ENCODE assay signal across 18 mouse cellular contexts in the genomic region with DNA sequence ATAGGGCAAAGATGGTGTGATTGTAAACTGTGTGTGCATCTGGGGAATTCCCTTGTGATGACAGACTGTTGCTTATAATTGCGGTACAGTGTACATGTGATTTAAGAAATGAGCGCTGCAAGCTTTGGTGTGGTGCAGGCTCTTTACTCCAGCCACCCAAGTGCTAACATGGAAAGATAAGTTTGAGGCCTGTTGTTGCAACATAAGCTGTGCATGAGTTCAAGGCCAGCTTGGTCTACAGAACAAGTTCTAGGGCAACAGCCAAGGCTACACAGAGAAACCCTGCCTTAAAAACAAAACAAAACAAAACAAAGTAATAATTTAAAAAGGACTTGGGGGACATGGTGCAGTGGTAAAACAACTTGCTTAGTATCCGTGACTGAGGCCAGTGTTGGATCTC. TPM values are rescaled to one million over a fixed set of nuclear protein-coding genes. Genes with fewer than 3 reads are reported as not detected.
DNase-seq lines count a peak whose midpoint lies in the region; TF ChIP-seq lines count a peak whose summit lies in the region.
"Had no signal": no experiment of that assay in that cellular context is flagged by ENCODE, and none has a peak within 500 bp of the region (broad histone marks: within the 10 kb centered on the region; RNA-seq: fewer than 3 reads in every experiment).

No protein-coding gene starts in this region.

- no peak overlapping the region for H3K4me3 ChIP-seq in liver, adult 2 months (ENCODE audit: insufficient read depth, low read depth, low read length)
- H3K4me3 ChIP-seq: embryonic facial prominence, embryonic 10.5 days; embryonic facial prominence, embryonic 12.5 days; forebrain, embryonic 13.5 days; forebrain, embryonic 15.5 days had no signal

- peak; percentile 64 for DNase-seq in adrenal gland, adult 2 months
- no peak for DNase-seq in adrenal gland, adult 18-20 months (ENCODE audit: low spot score in 2 of 2)
- peak; percentile 9 for DNase-seq in heart, adult 11 months
- DNase-seq in heart, postnatal 25 days (ENCODE audit: low spot score), result no peak
- DNase-seq in liver, adult 2 months (ENCODE audit: extremely low read depth, low read depth, low spot score), result peak; percentile 82
- DNase-seq in liver, result no peak
- DNase-seq: adrenal gland, adult 8-10 months; adrenal gland, postnatal 25 days; cerebellum, adult 11-12 months; cerebellum, adult 2 months; cerebellum, adult 9-10 months; cerebellum, postnatal 10 days; cerebellum, postnatal 25 days; forebrain, postnatal 0 days had no signal

- TF ChIP-seq POLR2A in liver, adult 2 months (IDR thresholded peaks at IDR 0.05; ENCODE audit: extremely low read depth, insufficient read depth, low read length), result no peak

- 0 out of 2 replicates have a peak, but pooled peaks cover 2% of the 10 kb centered on the region for H3K36me3 ChIP-seq in liver, adult 2 months (ENCODE audit: control insufficient read depth, insufficient read depth, low read length)
- H3K36me3 ChIP-seq: embryonic facial prominence, embryonic 12.5 days; forebrain, embryonic 15.5 days had no signal

- peaks cover 43% of the 10 kb centered on the region for H3K4me1 ChIP-seq in liver, adult 2 months (ENCODE audit: control insufficient read depth, insufficient read depth, low read length)
- H3K4me1 ChIP-seq: forebrain, embryonic 15.5 days had no signal

- no peak overlapping the region for H3K9ac ChIP-seq in liver, adult 2 months (ENCODE audit: low read depth, low read length)
- H3K9ac ChIP-seq: embryonic facial prominence, embryonic 12.5 days; forebrain, embryonic 13.5 days; forebrain, embryonic 15.5 days; forebrain, postnatal 0 days had no signal

- H3K27ac ChIP-seq in liver, adult 2 months (replicated peaks; ENCODE audit: insufficient read depth, low read depth, low read length), result peak overlapping the region; percentile 65
- H3K27ac ChIP-seq: embryonic facial prominence, embryonic 10.5 days; embryonic facial prominence, embryonic 12.5 days; forebrain, embryonic 13.5 days; forebrain, embryonic 15.5 days had no signal

- peaks cover 42% of the 10 kb centered on the region for H3K79me2 ChIP-seq in liver, adult 2 months (ENCODE audit: control insufficient read depth, insufficient read depth, low read length)

- WGBS in liver, adult 2 months, result 48% methylated on average over 3 of the region's 3 CpGs

- no peaks in the 10 kb centered on the region for H3K27me3 ChIP-seq in liver, adult 2 months (ENCODE audit: control insufficient read depth, insufficient read depth, low read length)
- H3K27me3 ChIP-seq: embryonic facial prominence, embryonic 12.5 days had no signal

- intact Hi-C loops in heart, postnatal 25 days (cut with DNase I), result no loop called here

- TF ChIP-seq CTCF in liver, adult 2 months (IDR thresholded peaks at IDR 0.05; ENCODE audit: low read depth, low read length), result no peak

RNA-seq across cellular contexts. Expression of gene Lgr4, which starts 17.7 kb away (rescaled TPM):
- 100 to 1,000 TPM; 123 to 227 TPM for total RNA-seq in adrenal gland, adult 2 months (2021)
- polyA plus RNA-seq in adrenal gland, adult 2 months (2012; rRNA removed), result 27.7 and 57.6 TPM in 2 replicates
- 100 to 1,000 TPM; 106 to 208 TPM for total RNA-seq in adrenal gland, adult 18-20 months (2021)
- total RNA-seq in heart, postnatal 25 days (2021), result 10 to 100 TPM; 26.0 to 28.9 TPM
- 53.9 and 61.8 TPM in 2 replicates for total RNA-seq in liver, adult 2 months (2014; rRNA removed)
- 16.9 and 19.3 TPM in 2 replicates for polyA plus RNA-seq in liver, adult 2 months (2012; rRNA removed)

RNA-seq across cellular contexts. Expression of gene Lin7c, which starts 44.5 kb away (rescaled TPM):
- total RNA-seq in adrenal gland, adult 2 months (2021), result 10 to 100 TPM; 79.3 to 89.4 TPM
- 2.6 and 4.2 TPM in 2 replicates for polyA plus RNA-seq in adrenal gland, adult 2 months (2012; rRNA removed)
- 10 to 100 TPM; 79.1 to 95.9 TPM for total RNA-seq in adrenal gland, adult 18-20 months (2021)
- total RNA-seq in heart, postnatal 25 days (2021), result 10 to 100 TPM; 41.6 to 43.3 TPM
- total RNA-seq in liver, adult 2 months (2014; rRNA removed), result 32.6 and 35.8 TPM in 2 replicates
- 5.3 and 5.4 TPM in 2 replicates for polyA plus RNA-seq in liver, adult 2 months (2012; rRNA removed)

Comparison
In these comparisons a context has a peak if more than half of its experiments do, and no peak if none do; other contexts are left out.
1. DNase-seq: peak in adrenal gland, adult 2 months (single experiment), heart, adult 11 months (single experiment) and liver, adult 2 months (single experiment); none in adrenal gland, adult 18-20 months (0 of 2), heart, postnatal 25 days (single experiment) and liver (single experiment).